ENCODE assay signal across 8 mouse cellular contexts in genomic region chr3:63899309-63899695, GRCm38 (mm10). TPM values are rescaled to one million over a fixed set of nuclear protein-coding genes. Genes with fewer than 3 reads are reported as not detected.
DNase-seq lines count a peak whose midpoint lies in the region; ATAC-seq and TF ChIP-seq lines count a peak whose summit lies in the region.

Gene Plch1 (minus strand): TSS chr3:63899472.

- H3K4me1 ChIP-seq in kidney, adult 2 months (ENCODE audit: control insufficient read depth, insufficient read depth, low read length): peaks cover 8% of the 10 kb centered on the region; the same call in 1 of the 2 replicates
- no peaks in the 10 kb centered on the region; the same call in 1 of the 2 replicates for H3K4me1 ChIP-seq in liver, embryonic 13.5 days (replicated peaks)

- DNase-seq in left cerebral cortex, adult 18-20 months (ENCODE audit: low spot score in 2 of 2): peak; percentile 30 to 39
- DNase-seq in left cerebral cortex, adult 11 months (ENCODE audit: low spot score): no peak
- peak; percentile 18 for DNase-seq in cerebellum, adult 8-10 months
- DNase-seq in frontal cortex, postnatal 10 days (ENCODE audit: low spot score in 2 of 2): peak; percentile 23 to 42
- peak; percentile 63 for DNase-seq in kidney, adult 2 months
- no peak for DNase-seq in liver, embryonic 13.5 days
- peak; percentile 3 for DNase-seq in naive thymus-derived CD4-positive, alpha-beta T cell, adult 2 months (ENCODE audit: low read depth)
- peak; percentile 63 for DNase-seq in thymus, postnatal 4 days

- peak within 1 kb of the TSS; percentile 8; the same call in 1 of the 2 replicates for H3K27ac ChIP-seq in kidney, adult 2 months (ENCODE audit: insufficient read depth, low read depth, low read length)
- no peak within 1 kb of the TSS for H3K27ac ChIP-seq in liver, embryonic 13.5 days

- H3K36me3 ChIP-seq in kidney, adult 2 months (ENCODE audit: control insufficient read depth, insufficient read depth, low read length): no peaks in the 10 kb centered on the region
- H3K36me3 ChIP-seq in liver, embryonic 13.5 days: no peaks in the 10 kb centered on the region

- no peak for TF ChIP-seq CTCF in kidney, adult 2 months (conservative IDR thresholded peaks at IDR 0.05; ENCODE audit: insufficient read depth, insufficient read length, low read depth, low read length)

- H3K4me2 ChIP-seq in liver, embryonic 13.5 days: peak within 1 kb of the TSS; percentile 77

- H3K27me3 ChIP-seq in kidney, adult 2 months (replicated peaks; ENCODE audit: control insufficient read depth, insufficient read depth, low read length): no peaks in the 10 kb centered on the region
- peaks cover 30% of the 10 kb centered on the region for H3K27me3 ChIP-seq in liver, embryonic 13.5 days

- no peaks in the 10 kb centered on the region for H3K9me3 ChIP-seq in liver, embryonic 13.5 days (replicated peaks)

- H3K9ac ChIP-seq in liver, embryonic 13.5 days: peak within 1 kb of the TSS; percentile 36; the same call in 1 of the 2 replicates

- no peak for TF ChIP-seq POLR2A in kidney, adult 2 months (IDR thresholded peaks at IDR 0.05; ENCODE audit: low read depth, low read length)

- under 1% methylated on average over 12 of the region's 12 CpGs for WGBS in kidney, adult 2 months
- WGBS in liver, embryonic 13.5 days (ENCODE audit: insufficient replicate concordance): under 1% methylated on average over 12 of the region's 12 CpGs

- peak within 1 kb of the TSS; percentile 79 for H3K4me3 ChIP-seq in kidney, adult 2 months (ENCODE audit: insufficient read depth, low read depth, low read length)
- peak within 1 kb of the TSS; percentile 55 for H3K4me3 ChIP-seq in liver, embryonic 13.5 days (replicated peaks)

- ATAC-seq in liver, embryonic 13.5 days (ENCODE audit: low read depth): 0 out of 2 replicates have a peak, but pooled peaks have one; percentile 26

RNA-seq across cellular contexts. Expression of gene Plch1, which starts in this region (rescaled TPM):
- 1 to 10 TPM; 4.8 to 7.2 TPM for total RNA-seq in left cerebral cortex, adult 18-20 months (2021)
- polyA plus RNA-seq in kidney, adult 2 months (2012; rRNA removed): 0.84 and 1.2 TPM in 2 replicates
- polyA plus RNA-seq in liver, embryonic 13.5 days (2015; fragmentation: Nextera tagmentation; extraction: Ambion mirVana): 0.09 and 0.10 TPM in 2 replicates

Comparison
In these comparisons a context has a peak if more than half of its experiments do, and no peak if none do; other contexts are left out.
1. DNase-seq: peak in left cerebral cortex, adult 18-20 months (2 of 2), cerebellum, adult 8-10 months (single experiment), frontal cortex, postnatal 10 days (2 of 2), kidney, adult 2 months (single experiment), naive thymus-derived CD4-positive, alpha-beta T cell, adult 2 months (single experiment) and thymus, postnatal 4 days (single experiment); none in left cerebral cortex, adult 11 months (single experiment) and liver, embryonic 13.5 days (single experiment).
2. Peak in ATAC-seq, H3K4me3 ChIP-seq, H3K9ac ChIP-seq and H3K4me2 ChIP-seq in liver, embryonic 13.5 days; RNA of the gene not detected or under 1 TPM.